Mouse (Mus musculus) lung, postnatal 14 days (tissue): ENCODE results near the gene Pfkm.

Source experiments
- DNase-seq: peaks from one replicate; pipeline ENCODE4 v3.0.0; 2021

The Pfkm gene

GRCm38 (mm10) chr15:98092372-98093120, at the start of gene Pfkm:
Gene Pfkm (plus strand): TSS chr15:98092589.
- DNase-seq: no peak

- no peak for DNase-seq
These were observed 48.4 kb upstream of the Pfkm start for GRCm38 (mm10) chr15:98043967-98044366.

DNA sequence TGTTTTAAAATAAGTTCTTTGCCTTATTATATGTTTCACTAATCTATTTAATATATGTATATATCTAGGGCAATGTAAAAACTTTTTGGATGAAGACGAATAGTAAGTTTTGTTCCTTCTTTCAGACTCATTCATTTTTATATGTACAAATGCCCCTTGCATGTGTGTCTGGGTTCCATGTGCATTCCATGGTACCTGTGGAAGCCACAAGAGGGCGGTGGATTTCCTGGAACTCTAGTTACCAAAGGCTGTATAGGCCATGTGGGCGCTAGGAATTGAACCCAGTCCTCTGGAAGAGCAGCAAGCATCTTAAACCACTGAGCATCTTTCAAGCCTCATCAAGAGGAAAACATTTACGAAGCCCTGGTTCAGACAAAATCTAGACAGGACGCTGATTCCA, 48.0 kb upstream of the Pfkm start:
- no peak for DNase-seq

- no peak for DNase-seq
These were observed 43.3 kb upstream of the Pfkm start for GRCm38 (mm10) chr15:98048918-98049700.

- no peak for DNase-seq
These were observed 40.7 kb upstream of the Pfkm start for GRCm38 (mm10) chr15:98051685-98052084.

GRCm38 (mm10) chr15:98055246-98055645, 37.1 kb upstream of the Pfkm start:
- DNase-seq: peak; percentile 25

- no peak for DNase-seq
These were observed 26.5 kb upstream of the Pfkm start for GRCm38 (mm10) chr15:98065881-98066280.

GRCm38 (mm10) chr15:98066602-98067001, 25.8 kb upstream of the Pfkm start:
- DNase-seq: no peak

- no peak for DNase-seq
These were observed 24.9 kb upstream of the Pfkm start for GRCm38 (mm10) chr15:98067492-98067891.

DNA sequence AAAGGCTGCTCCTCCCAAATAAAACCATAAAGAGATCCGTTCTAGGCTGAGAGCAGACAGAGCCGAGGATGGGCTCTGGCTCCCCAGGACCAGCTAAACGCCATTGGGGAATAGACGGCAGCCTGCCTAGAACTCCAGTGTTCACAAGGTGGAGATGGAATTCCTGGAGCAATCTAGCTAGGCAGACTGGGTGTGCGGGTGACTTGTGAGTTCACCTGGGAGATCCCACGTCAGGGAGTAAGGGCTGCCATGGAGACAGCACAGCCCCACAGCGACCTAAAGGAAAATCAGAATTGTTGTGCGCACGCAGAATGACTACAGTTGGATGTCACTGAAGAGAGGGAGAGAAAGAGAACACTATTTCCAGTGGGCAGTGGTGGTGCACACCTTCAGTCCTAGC, 23.9 kb upstream of the Pfkm start:
- no peak for DNase-seq

DNA sequence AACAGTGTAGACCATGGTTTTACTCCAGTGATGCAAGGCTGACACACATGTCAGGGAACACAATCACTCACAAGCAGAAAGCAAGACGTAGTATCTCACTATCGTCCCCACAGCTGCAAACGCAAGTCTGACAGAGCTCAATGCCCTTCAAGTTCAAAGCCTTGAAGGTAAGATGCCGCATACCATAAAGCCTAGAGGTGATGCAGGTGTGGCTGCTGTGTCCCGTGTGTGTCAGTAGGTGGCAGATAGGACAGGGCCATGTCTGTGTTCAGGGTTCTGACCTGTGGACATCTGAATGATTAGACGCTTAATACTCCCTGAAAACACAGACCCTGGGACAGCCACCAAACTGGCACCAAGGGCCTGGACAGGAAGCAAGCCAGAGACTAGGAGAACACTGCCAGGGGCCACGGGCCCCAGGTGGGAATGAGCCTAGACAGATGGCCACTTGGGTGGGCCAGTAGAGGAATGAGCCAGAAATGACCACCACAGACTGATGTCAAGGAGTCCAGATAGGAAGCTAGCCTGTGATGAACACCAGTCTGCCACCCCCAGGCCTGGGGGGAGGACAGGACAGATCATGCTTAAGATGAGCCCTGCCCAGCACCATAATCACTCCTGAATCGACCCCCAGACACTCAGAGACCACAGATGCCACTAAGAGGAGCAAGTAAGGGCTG, 22.7 kb upstream of the Pfkm start:
- no peak for DNase-seq

- DNase-seq: no peak
These were observed 22.0 kb upstream of the Pfkm start for GRCm38 (mm10) chr15:98070376-98070775.

GRCm38 (mm10) chr15:98074521-98074920, 17.9 kb upstream of the Pfkm start:
- DNase-seq: no peak

DNA sequence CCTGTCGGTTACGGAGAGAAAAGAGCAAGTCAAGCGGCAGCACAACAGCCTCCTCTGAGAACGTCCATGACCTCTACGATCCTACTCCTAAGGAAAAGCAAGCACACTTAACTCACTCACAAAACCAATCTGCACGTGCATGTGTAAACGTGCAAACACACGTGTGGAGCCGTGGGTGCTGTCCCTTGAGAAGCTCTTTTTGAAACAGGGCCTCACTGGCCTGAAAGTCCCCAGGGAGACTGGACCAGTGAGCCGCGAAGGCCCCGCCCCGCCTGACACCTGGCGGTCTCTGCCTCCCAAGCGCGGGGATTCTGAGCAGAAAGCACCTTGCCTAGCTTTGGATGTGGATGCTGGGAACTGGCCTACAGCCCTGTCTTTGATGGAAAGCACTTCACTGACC, 17.4 kb upstream of the Pfkm start:
- no peak for DNase-seq

- DNase-seq: no peak
These were observed 15.5 kb upstream of the Pfkm start for GRCm38 (mm10) chr15:98076901-98077300.

DNA sequence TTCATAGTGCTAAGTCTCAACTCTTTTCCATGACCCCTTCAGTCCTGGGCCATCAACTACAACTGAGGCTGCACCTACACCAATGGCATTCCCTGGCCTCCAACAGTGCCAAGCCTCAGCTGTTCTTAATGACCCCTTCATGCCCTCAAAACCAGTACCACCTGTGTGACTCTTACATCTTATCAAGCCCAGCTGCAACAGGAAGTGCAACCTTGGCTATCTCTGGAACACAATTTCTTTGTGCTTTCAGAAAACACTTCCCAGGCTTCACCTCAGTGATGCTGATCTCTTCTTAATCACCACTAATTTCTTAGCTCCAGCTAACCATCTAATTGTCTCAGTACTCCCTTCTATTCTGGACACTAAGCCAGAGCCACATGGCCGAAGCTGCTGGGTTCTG, 3.5 kb upstream of the Pfkm start:
- no peak for DNase-seq

DNA sequence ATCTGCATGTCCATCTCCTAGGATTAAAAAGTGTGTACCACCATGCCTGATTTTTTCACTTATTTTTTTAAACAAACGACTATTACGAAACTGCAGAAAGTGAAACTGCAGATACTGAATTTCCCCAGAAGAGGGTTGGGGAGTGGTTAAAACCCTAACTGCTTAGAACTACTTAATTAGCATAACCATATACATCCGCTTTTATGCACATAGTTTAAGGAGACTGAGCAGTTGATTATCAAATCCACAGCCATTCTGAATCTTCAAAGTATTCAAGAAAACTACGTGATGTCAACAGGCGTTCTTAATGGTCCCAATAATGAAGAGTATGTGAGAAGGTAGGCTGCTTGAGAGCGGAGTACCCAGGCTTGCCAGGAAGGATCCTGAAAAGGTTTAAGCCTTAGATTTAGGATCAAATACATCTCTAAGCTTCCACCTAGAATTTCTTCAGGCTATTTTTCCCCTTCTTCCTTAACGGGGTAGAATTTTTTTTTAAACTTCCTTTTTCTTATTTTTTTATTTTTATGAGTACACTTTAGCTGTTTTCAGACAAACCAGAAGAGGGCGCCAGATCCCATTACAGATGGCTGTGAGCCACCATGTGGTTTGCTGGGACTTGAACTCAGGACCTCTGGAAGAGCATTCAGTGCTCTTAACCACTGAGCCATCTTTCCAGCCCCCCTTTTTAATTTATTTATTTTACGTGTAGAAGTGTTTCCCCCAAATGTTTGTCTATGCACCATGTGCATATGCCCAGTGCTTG, 2.8 kb upstream of the Pfkm start:
- DNase-seq: peak; percentile 61

- no peak for DNase-seq
These were observed 548 bp upstream of the Pfkm start for GRCm38 (mm10) chr15:98091841-98092240.

DNA sequence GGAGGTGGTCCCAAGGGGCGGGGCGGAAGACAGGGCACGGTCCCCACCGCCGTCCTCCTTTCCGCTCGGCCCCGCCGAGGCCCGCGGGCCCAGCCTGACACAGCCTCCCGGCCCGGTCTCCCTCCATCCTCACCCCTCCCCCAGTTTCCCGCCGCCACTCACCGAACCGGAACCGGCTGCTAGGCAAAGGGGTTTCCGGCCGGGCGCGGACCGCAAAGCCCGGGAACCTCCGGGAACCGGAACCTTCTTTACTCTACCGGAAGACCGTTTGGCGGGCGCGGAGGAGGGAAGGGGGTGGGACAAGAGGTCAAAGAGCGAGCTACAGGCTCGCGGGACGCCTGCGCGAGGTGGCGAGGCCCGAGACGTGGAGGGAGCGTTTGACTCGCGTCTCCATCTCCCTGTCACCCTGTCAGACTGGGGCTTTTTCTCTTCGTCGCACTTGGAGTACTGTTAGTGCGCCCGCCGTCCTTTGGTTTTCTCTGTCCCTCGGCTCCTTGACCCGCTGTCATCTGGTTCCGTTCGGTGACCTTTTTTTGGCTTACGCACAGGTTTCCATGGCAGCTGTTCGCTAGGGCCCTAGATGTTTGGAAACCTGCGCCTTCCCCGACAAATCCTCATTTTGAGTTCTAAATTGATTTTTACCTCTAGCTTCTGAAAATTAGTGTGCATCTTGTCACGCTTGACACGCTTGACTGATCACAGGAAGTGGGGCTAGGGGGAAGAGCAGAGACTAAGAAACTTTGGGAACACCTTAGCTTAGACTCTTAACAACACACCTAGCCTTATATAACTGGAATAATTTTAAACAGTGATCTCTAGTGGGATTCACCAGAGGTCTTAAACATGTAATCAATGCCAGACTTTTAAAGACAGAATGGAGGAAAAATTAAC, 977 bp downstream of the Pfkm start, which contains the start of gene Senp1:
Senp1 (minus strand) TSS at position 624 of the 891 bp plus-strand sequence.
- DNase-seq: peak; percentile 90

GRCm38 (mm10) chr15:98094905-98095304, 2.5 kb downstream of the Pfkm start:
- DNase-seq: no peak

DNA sequence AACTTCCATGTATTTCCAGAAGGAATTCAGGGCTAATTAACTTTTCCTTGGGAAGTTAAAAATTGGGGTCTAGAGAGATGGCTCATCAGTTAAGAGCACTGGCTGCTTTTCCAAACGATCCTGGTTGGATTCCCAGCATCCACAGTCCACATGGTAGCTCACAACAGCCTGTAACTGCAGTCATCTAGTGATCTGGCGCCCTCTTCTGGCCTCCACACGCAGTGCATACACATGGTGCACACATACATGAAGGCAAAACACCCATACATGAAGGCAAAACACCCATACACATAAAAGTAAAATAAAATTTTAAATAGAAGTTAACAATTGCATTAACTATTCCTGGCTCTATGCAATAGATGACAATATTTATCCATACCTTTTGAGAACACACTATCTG, 4.6 kb downstream of the Pfkm start:
- no peak for DNase-seq

DNA sequence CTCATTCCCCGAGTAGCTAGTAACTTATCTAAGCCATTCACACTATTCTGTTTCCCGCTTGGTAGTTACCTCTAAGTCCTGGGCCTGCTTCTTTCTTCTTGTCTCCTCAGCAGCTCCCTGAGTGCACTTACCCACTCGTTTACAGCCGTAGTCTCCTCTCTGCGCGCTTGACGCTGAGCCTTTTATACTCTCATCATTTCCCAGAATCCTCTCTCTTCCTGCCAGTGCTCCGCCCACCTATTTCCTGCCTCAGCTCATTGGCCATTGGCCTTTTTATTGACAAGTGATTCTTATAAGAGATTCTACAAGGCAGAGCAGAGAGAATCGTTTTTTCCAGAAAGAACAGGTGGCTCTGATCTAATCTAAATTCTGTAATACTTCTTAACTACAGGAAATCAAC, 6.1 kb downstream of the Pfkm start:
- DNase-seq: no peak
